Mouse (Mus musculus): ENCODE data around the gene Pak2. TPM values are rescaled to one million over a fixed set of nuclear protein-coding genes. Genes with fewer than 3 reads are reported as not detected.

Gene Pak2
- polyA plus RNA-seq, 2 experiments, result 6.7 to 9.1 TPM

DNA sequence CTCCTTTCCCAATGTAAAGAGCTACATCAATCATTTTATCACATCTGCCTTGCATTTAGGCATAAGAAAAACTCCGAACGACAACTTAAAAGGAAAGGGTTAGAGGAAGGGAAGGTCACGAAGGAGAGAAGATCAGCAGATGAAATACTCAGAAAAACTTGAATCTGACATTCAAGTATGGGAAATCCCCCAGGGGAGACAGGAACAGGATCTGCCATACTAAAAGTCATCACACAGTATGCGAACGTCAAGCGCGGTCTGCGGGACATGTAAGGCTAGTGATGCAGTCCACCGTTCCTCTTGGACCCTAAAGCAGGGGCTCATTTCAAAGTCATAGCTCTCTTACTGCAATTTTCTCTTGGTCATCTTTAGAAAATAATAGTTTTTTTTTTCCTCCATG is 59.5 kb downstream of the Pak2 start:
- H3K27ac ChIP-seq, result no peak overlapping the region
- H3K4me1 ChIP-seq (replicated peaks; ENCODE audit: control insufficient read depth in 2 of 2, insufficient read depth in 2 of 2, low read length in 1 of 2), result no peaks in the 10 kb centered on the region
- WGBS (ENCODE audit: insufficient replicate concordance), result 81% methylated on average over 9 of the region's 9 CpGs
- H3K27me3 ChIP-seq (ENCODE audit: control insufficient read depth, insufficient read depth, low read length), result no peaks in the 10 kb centered on the region
- H3K4me2 ChIP-seq (ENCODE audit: low read depth), result no peak overlapping the region
- TF ChIP-seq CTCF (IDR thresholded peaks at IDR 0.05; ENCODE audit: low read depth), result no peak
- TF ChIP-seq EP300 (IDR thresholded peaks at IDR 0.05; ENCODE audit: low read depth), result no peak
- no peaks in the 10 kb centered on the region for H3K9me3 ChIP-seq (ENCODE audit: control insufficient read depth, low read length)
- no peak overlapping the region for H3K9ac ChIP-seq (replicated peaks)
- H3K4me3 ChIP-seq (ENCODE audit: insufficient read depth in 1 of 2, low read depth in 2 of 2, low read length in 2 of 2), result no peak overlapping the region
- DNase-seq (ENCODE audit: low read depth in 3 of 3, low spot score in 3 of 3) (no peak), ATAC-seq (ENCODE audit: insufficient read depth) (no peak)
- peaks cover 11% of the 10 kb centered on the region for H3K36me3 ChIP-seq (replicated peaks; ENCODE audit: control insufficient read depth, insufficient read depth, low read depth)

DNA sequence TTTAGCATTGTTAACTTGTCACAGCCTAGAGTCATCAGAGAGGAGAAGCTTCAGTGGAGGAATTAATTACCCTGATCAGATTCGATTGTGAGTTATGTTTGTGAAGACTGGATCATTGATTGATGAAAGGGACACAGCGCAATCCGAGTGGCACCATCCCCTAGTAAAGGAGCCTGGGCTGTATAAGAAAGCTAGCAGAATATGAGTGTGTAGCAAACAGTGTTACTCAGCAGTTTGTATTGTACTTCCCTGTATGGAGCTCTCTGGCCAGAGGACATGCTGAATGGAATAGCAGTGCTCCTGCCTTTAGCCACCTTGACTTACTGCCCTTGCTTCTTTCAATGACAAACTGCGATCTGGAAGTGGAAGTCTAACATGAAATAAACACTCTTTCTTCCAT is 68.8 kb downstream of the Pak2 start:
- no peaks in the 10 kb centered on the region for H3K9me3 ChIP-seq (ENCODE audit: control insufficient read depth, low read length)
- no peak overlapping the region for H3K4me3 ChIP-seq (ENCODE audit: insufficient read depth in 1 of 2, low read depth in 2 of 2, low read length in 2 of 2)
- no peak for ATAC-seq (ENCODE audit: insufficient read depth)
- no peaks in the 10 kb centered on the region for H3K36me3 ChIP-seq (replicated peaks; ENCODE audit: control insufficient read depth, insufficient read depth, low read depth)
- H3K4me1 ChIP-seq (replicated peaks; ENCODE audit: control insufficient read depth in 2 of 2, insufficient read depth in 2 of 2, low read length in 1 of 2), result no peaks in the 10 kb centered on the region; a peak in 1 of 4 replicates
- 65% methylated on average over 4 of the region's 4 CpGs for WGBS (ENCODE audit: insufficient replicate concordance)
- H3K4me2 ChIP-seq (ENCODE audit: low read depth), result no peak overlapping the region
- no peak overlapping the region for H3K27ac ChIP-seq
- TF ChIP-seq CTCF (IDR thresholded peaks at IDR 0.05; ENCODE audit: low read depth) (no peak), EP300 (IDR thresholded peaks at IDR 0.05; ENCODE audit: low read depth) (no peak)
- H3K9ac ChIP-seq (replicated peaks), result no peak overlapping the region
- no peaks in the 10 kb centered on the region for H3K27me3 ChIP-seq (ENCODE audit: control insufficient read depth, insufficient read depth, low read length)
- no peak for DNase-seq (ENCODE audit: low read depth in 3 of 3, low spot score in 3 of 3)

- TF ChIP-seq EP300 (IDR thresholded peaks at IDR 0.05; ENCODE audit: low read depth) (no peak), CTCF (IDR thresholded peaks at IDR 0.05; ENCODE audit: low read depth) (no peak)
- H3K4me3 ChIP-seq (ENCODE audit: insufficient read depth in 1 of 2, low read depth in 2 of 2, low read length in 2 of 2), result no peak overlapping the region
- H3K4me1 ChIP-seq (replicated peaks; ENCODE audit: control insufficient read depth in 2 of 2, insufficient read depth in 2 of 2, low read length in 1 of 2), result no peaks in the 10 kb centered on the region; a peak in 1 of 4 replicates
- no peaks in the 10 kb centered on the region for H3K27me3 ChIP-seq (ENCODE audit: control insufficient read depth, insufficient read depth, low read length)
- no peaks in the 10 kb centered on the region for H3K36me3 ChIP-seq (replicated peaks; ENCODE audit: control insufficient read depth, insufficient read depth, low read depth)
- H3K27ac ChIP-seq, result no peak overlapping the region
- ATAC-seq (ENCODE audit: insufficient read depth) (peak; percentile 42; the same call in 1 of the 2 replicates), DNase-seq (ENCODE audit: low read depth in 3 of 3, low spot score in 3 of 3) (peak in 1 of 3 experiments; percentile 26)
- no peaks in the 10 kb centered on the region for H3K9me3 ChIP-seq (ENCODE audit: control insufficient read depth, low read length)
- no peak overlapping the region for H3K4me2 ChIP-seq (ENCODE audit: low read depth)
- H3K9ac ChIP-seq (replicated peaks), result no peak overlapping the region
- WGBS (ENCODE audit: insufficient replicate concordance), result 28% methylated on average over 5 of the region's 5 CpGs
Observed at GRCm38 (mm10) chr16:32009913-32010312, 69.2 kb downstream of the Pak2 start.

DNA sequence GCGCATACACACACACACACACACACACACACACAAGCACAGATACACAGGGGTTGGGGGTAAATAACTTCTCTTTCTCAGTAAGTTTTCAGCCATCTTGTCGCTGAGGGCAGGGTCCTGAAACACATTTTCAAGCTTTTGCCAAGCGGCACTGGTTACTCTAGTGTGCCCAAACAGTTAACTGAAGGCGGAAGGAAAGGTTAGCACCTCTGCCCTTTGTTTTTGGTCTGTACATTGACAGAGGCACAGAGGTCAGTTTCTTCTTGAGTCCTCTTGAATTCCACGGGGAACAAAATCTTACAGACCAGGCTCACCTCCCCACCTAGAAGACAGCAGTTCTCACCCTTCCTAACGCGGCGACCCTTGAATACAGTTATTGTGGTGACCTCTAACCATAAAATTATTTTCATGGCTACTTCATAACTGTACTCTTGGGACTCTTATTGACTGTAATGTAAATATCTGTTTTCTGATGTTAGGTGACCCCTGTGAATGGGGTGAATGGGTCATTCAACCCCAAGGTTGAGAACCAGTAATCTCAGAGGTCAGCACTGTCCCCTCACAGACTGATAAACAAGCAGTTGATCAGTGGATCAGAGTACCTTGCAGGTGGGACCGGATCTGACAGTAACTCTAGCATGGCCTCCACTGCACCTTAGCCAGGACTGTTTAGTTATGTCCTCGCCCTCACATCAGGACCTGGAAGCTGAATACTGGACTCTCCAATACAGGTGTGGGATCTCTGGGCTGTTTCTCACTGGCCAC is 70.4 kb downstream of the Pak2 start:
- H3K27me3 ChIP-seq (ENCODE audit: control insufficient read depth, insufficient read depth, low read length), result no peaks in the 10 kb centered on the region
- H3K9me3 ChIP-seq (ENCODE audit: control insufficient read depth, low read length), result no peaks in the 10 kb centered on the region
- TF ChIP-seq EP300 (IDR thresholded peaks at IDR 0.05; ENCODE audit: low read depth) (no peak), CTCF (IDR thresholded peaks at IDR 0.05; ENCODE audit: low read depth) (no peak)
- peaks cover under 1% of the 10 kb centered on the region in 2 experiments; a peak in 3 of 4 replicates for H3K4me1 ChIP-seq (replicated peaks; ENCODE audit: control insufficient read depth in 2 of 2, insufficient read depth in 2 of 2, low read length in 1 of 2)
- no peak overlapping the region for H3K9ac ChIP-seq (replicated peaks)
- peak overlapping the region; percentile 9 for H3K4me2 ChIP-seq (ENCODE audit: low read depth)
- WGBS (ENCODE audit: insufficient replicate concordance), result 56% methylated on average over 10 of the region's 10 CpGs
- H3K36me3 ChIP-seq (replicated peaks; ENCODE audit: control insufficient read depth, insufficient read depth, low read depth), result no peaks in the 10 kb centered on the region
- H3K4me3 ChIP-seq (ENCODE audit: insufficient read depth in 1 of 2, low read depth in 2 of 2, low read length in 2 of 2), result no peak overlapping the region
- DNase-seq (ENCODE audit: low read depth in 3 of 3, low spot score in 3 of 3) (no peak), ATAC-seq (ENCODE audit: insufficient read depth) (peak; percentile 44; the same call in 1 of the 2 replicates)
- H3K27ac ChIP-seq, result no peak overlapping the region

- H3K27ac ChIP-seq, result no peak overlapping the region
- no peaks in the 10 kb centered on the region for H3K36me3 ChIP-seq (replicated peaks; ENCODE audit: control insufficient read depth, insufficient read depth, low read depth)
- H3K27me3 ChIP-seq (ENCODE audit: control insufficient read depth, insufficient read depth, low read length), result no peaks in the 10 kb centered on the region
- WGBS (ENCODE audit: insufficient replicate concordance), result 86% methylated on average over 3 of the region's 3 CpGs
- H3K9me3 ChIP-seq (ENCODE audit: control insufficient read depth, low read length), result no peaks in the 10 kb centered on the region
- peaks cover 9 to 14% of the 10 kb centered on the region in 2 experiments; a peak in 3 of 4 replicates for H3K4me1 ChIP-seq (replicated peaks; ENCODE audit: control insufficient read depth in 2 of 2, insufficient read depth in 2 of 2, low read length in 1 of 2)
- no peak for TF ChIP-seq EP300 (IDR thresholded peaks at IDR 0.05; ENCODE audit: low read depth)
- TF ChIP-seq CTCF (IDR thresholded peaks at IDR 0.05; ENCODE audit: low read depth), result no peak
- DNase-seq (ENCODE audit: low read depth in 3 of 3, low spot score in 3 of 3) (no peak), ATAC-seq (ENCODE audit: insufficient read depth) (no peak)
- no peak overlapping the region for H3K4me3 ChIP-seq (ENCODE audit: insufficient read depth in 1 of 2, low read depth in 2 of 2, low read length in 2 of 2)
- H3K9ac ChIP-seq (replicated peaks), result no peak overlapping the region
- no peak overlapping the region for H3K4me2 ChIP-seq (ENCODE audit: low read depth)
Observed at GRCm38 (mm10) chr16:32004731-32005130, 74.4 kb downstream of the Pak2 start.
